Mouse (Mus musculus) stomach, embryonic 16.5 days (tissue): Measurements from ENCODE around the gene Inpp5a. TPM values are rescaled to one million over a fixed set of nuclear protein-coding genes. Genes with fewer than 3 reads are reported as not detected.

Source experiments
- ATAC-seq: fragments of 200-750 bp; cut with Nextera tagmentation; 2 replicates; pipeline ENCODE4 v1.8.0; 2017; ENCODE audit warnings: moderate number of reproducible peaks, moderate TSS enrichment; ENCODE audit not compliant: insufficient read depth, low FRiP score
- H3K27ac ChIP-seq: fragments of 300-500 bp; sonication (generic); 2 replicates; pipeline ENCODE4 v1.5.1; 2014; ENCODE audit warnings: low read length
- H3K27me3 ChIP-seq: fragments of 300-500 bp; sonication (generic); 2 replicates; pipeline ENCODE4 v1.6.1; 2014; ENCODE audit warnings: low read length, control low read depth, mixed read lengths; ENCODE audit not compliant: control insufficient read depth, insufficient read depth
- H3K36me3 ChIP-seq: fragments of 300-500 bp; sonication (generic); 2 replicates; pipeline ENCODE4 v1.6.1; 2014; ENCODE audit warnings: low read length; ENCODE audit not compliant: control insufficient read depth, insufficient read depth
- H3K4me1 ChIP-seq: fragments of 300-500 bp; sonication (generic); 2 replicates; pipeline ENCODE4 v1.6.1; 2014; ENCODE audit warnings: low read length, control low read depth, mixed read lengths; ENCODE audit not compliant: control insufficient read depth, insufficient read depth
- H3K4me2 ChIP-seq: fragments of 300-500 bp; sonication (generic); 2 replicates; pipeline ENCODE4 v1.6.1; 2014; ENCODE audit warnings: low read depth, low read length, mixed read lengths
- H3K4me3 ChIP-seq: fragments of 300-500 bp; sonication (generic); replicated peaks from 2 replicates; pipeline ENCODE4 v1.5.1; 2014; ENCODE audit warnings: mild to moderate bottlenecking, low read length
- H3K9ac ChIP-seq: fragments of 300-500 bp; sonication (generic); 2 replicates; pipeline ENCODE4 v1.6.1; 2014; ENCODE audit warnings: low read length
- H3K9me3 ChIP-seq: fragments of 300-500 bp; sonication (generic); replicated peaks from 2 replicates; pipeline ENCODE4 v1.6.1; 2016; ENCODE audit warnings: low read length, control low read depth; ENCODE audit not compliant: control insufficient read depth
- WGBS: fragments of 180-500 bp; shearing (Covaris S2); extraction: QIAGEN DNeasy Blood & Tissue Kit; methylation state at CpG from one replicate; pipeline ENCODE4 v1.1.7; 2014; 5-methylcytosine and 5-hydroxymethylcytosine counted together
- polyA plus RNA-seq: library from polyadenylated mRNA; unstranded; fragments of >200 nt; fragmentation: Nextera tagmentation; extraction: Ambion mirVana; gene quantifications from 2 replicates; pipeline ENCODE4 v1.2.1, GENCODE M21; 2015

Gene Inpp5a
- polyA plus RNA-seq, 1 experiment from 2014 or later = 21.3 TPM

- WGBS = 73% methylated on average over 1 of the region's 1 CpGs
- H3K36me3 ChIP-seq = no peaks in the 10 kb centered on the region
- no peak overlapping the region for H3K9ac ChIP-seq
- no peak overlapping the region for H3K4me2 ChIP-seq
- no peaks in the 10 kb centered on the region for H3K9me3 ChIP-seq
- no peaks in the 10 kb centered on the region for H3K27me3 ChIP-seq
- peaks cover 11% of the 10 kb centered on the region; the same call in 1 of the 2 replicates for H3K4me1 ChIP-seq
- ATAC-seq = no peak
- no peak overlapping the region for H3K4me3 ChIP-seq
- H3K27ac ChIP-seq = no peak overlapping the region
Observed at GRCm38 (mm10) chr7:139453198-139453597, 64.3 kb downstream of the Inpp5a start.

GRCm38 (mm10) chr7:139454285-139454684 lies 65.4 kb downstream of the Inpp5a start:
- H3K4me2 ChIP-seq = no peak overlapping the region
- H3K4me1 ChIP-seq = peaks cover 11% of the 10 kb centered on the region; the same call in 1 of the 2 replicates
- H3K27ac ChIP-seq = no peak overlapping the region
- WGBS = 80% methylated on average over 3 of the region's 3 CpGs
- no peak overlapping the region for H3K9ac ChIP-seq
- no peak for ATAC-seq
- H3K4me3 ChIP-seq = no peak overlapping the region
- H3K27me3 ChIP-seq = no peaks in the 10 kb centered on the region
- no peaks in the 10 kb centered on the region for H3K36me3 ChIP-seq
- H3K9me3 ChIP-seq = no peaks in the 10 kb centered on the region

GRCm38 (mm10) chr7:139456759-139457158 lies 67.8 kb downstream of the Inpp5a start:
- 57% methylated on average over 6 of the region's 6 CpGs for WGBS
- no peak for ATAC-seq

GRCm38 (mm10) chr7:139461344-139461743 lies 72.4 kb downstream of the Inpp5a start:
- Histone ChIP-seq H3K27me3 (no peaks in the 10 kb centered on the region), H3K9ac (no peak overlapping the region), H3K4me1 (peaks cover 3% of the 10 kb centered on the region), H3K4me2 (no peak overlapping the region), H3K27ac (no peak overlapping the region), H3K36me3 (no peaks in the 10 kb centered on the region), H3K9me3 (no peaks in the 10 kb centered on the region), H3K4me3 (no peak overlapping the region)
- WGBS = 84% methylated on average over 12 of the region's 12 CpGs
- no peak for ATAC-seq

More at GRCm38 (mm10) chr7:139456759-139457158, 67.8 kb downstream of the Inpp5a start:
- Histone ChIP-seq H3K9me3 (no peaks in the 10 kb centered on the region), H3K9ac (no peak overlapping the region), H3K27me3 (no peaks in the 10 kb centered on the region), H3K4me2 (no peak overlapping the region), H3K36me3 (no peaks in the 10 kb centered on the region), H3K4me3 (no peak overlapping the region), H3K4me1 (0 out of 2 replicates have a peak, but pooled peaks cover 6% of the 10 kb centered on the region), H3K27ac (no peak overlapping the region)

GRCm38 (mm10) chr7:139462142-139462541 lies 73.2 kb downstream of the Inpp5a start:
- Histone ChIP-seq H3K27me3 (no peaks in the 10 kb centered on the region), H3K4me2 (no peak overlapping the region), H3K4me3 (no peak overlapping the region), H3K4me1 (peaks cover 11% of the 10 kb centered on the region), H3K9me3 (no peaks in the 10 kb centered on the region), H3K27ac (no peak overlapping the region), H3K9ac (no peak overlapping the region), H3K36me3 (no peaks in the 10 kb centered on the region)
- ATAC-seq = no peak
- 82% methylated on average over 10 of the region's 10 CpGs for WGBS

GRCm38 (mm10) chr7:139465538-139465937 lies 76.6 kb downstream of the Inpp5a start:
- Histone ChIP-seq H3K9ac (no peak overlapping the region), H3K36me3 (no peaks in the 10 kb centered on the region), H3K4me2 (no peak overlapping the region), H3K27me3 (no peaks in the 10 kb centered on the region), H3K27ac (no peak overlapping the region), H3K4me3 (no peak overlapping the region), H3K4me1 (peaks cover 29% of the 10 kb centered on the region), H3K9me3 (no peaks in the 10 kb centered on the region)
- ATAC-seq = no peak
- 84% methylated on average over 4 of the region's 4 CpGs for WGBS

GRCm38 (mm10) chr7:139466484-139467176 lies 77.7 kb downstream of the Inpp5a start:
- peak overlapping the region; percentile 47; the same call in 1 of the 2 replicates for H3K9ac ChIP-seq
- peak; percentile 18; the same call in 1 of the 2 replicates for ATAC-seq
- H3K4me1 ChIP-seq = peaks cover 34% of the 10 kb centered on the region
- no peaks in the 10 kb centered on the region for H3K9me3 ChIP-seq
- 33% methylated on average over 7 of the region's 7 CpGs for WGBS
- H3K36me3 ChIP-seq = no peaks in the 10 kb centered on the region
- H3K27ac ChIP-seq = peak overlapping the region; percentile 88
- no peaks in the 10 kb centered on the region for H3K27me3 ChIP-seq
- H3K4me2 ChIP-seq = no peak overlapping the region
- no peak overlapping the region for H3K4me3 ChIP-seq

GRCm38 (mm10) chr7:139467177-139467895 lies 78.4 kb downstream of the Inpp5a start:
- Histone ChIP-seq H3K36me3 (no peaks in the 10 kb centered on the region), H3K4me2 (no peak overlapping the region), H3K4me1 (peaks cover 39% of the 10 kb centered on the region), H3K4me3 (no peak overlapping the region), H3K9ac (peak overlapping the region; percentile 34; the same call in 1 of the 2 replicates), H3K9me3 (no peaks in the 10 kb centered on the region), H3K27ac (peak overlapping the region; percentile 88), H3K27me3 (no peaks in the 10 kb centered on the region)
- WGBS = 56% methylated on average over 10 of the region's 10 CpGs
- 0 out of 2 replicates have a peak, but pooled peaks have one; percentile 16 for ATAC-seq

- Histone ChIP-seq H3K27me3 (no peaks in the 10 kb centered on the region), H3K27ac (peak overlapping the region; percentile 88), H3K36me3 (no peaks in the 10 kb centered on the region), H3K4me3 (no peak overlapping the region), H3K4me1 (peaks cover 44% of the 10 kb centered on the region), H3K9me3 (no peaks in the 10 kb centered on the region), H3K9ac (peak overlapping the region; percentile 34; the same call in 1 of the 2 replicates), H3K4me2 (no peak overlapping the region)
- WGBS = 49% methylated on average over 4 of the region's 4 CpGs
- peak; percentile 83 for ATAC-seq
Observed at GRCm38 (mm10) chr7:139467896-139468279, 79.0 kb downstream of the Inpp5a start.
